Mouse (Mus musculus): ENCODE results near the gene Olfr554.
"Not testable (repeated sequence)": the region's sequence is repeated elsewhere in the genome, so short reads cannot be mapped to it uniquely, and the experiment has no call there.

The Olfr554 gene

GRCm38 (mm10) chr7:102638132-102638531, at the start of gene Olfr554:
Gene Olfr554, plus strand, starts transcription at chr7:102638432.
- no peak for DNase-seq (ENCODE audit: low spot score in 2 of 2)

- no peak for DNase-seq (ENCODE audit: low spot score in 2 of 2)
These were observed 46.4 kb upstream of the Olfr554 start, which contains the start of gene Olfr551 for GRCm38 (mm10) chr7:102591786-102592185. Gene Olfr551, minus strand, starts transcription at chr7:102591886.

- no peak for DNase-seq (ENCODE audit: low spot score in 2 of 2)
These were observed 40.7 kb upstream of the Olfr554 start, which contains the start of gene Olfr552 for GRCm38 (mm10) chr7:102597378-102598031. Gene Olfr552, plus strand, starts transcription at chr7:102597770.

GRCm38 (mm10) chr7:102618118-102618517, 20.1 kb upstream of the Olfr554 start, which contains the start of gene Olfr553:
Gene Olfr553, minus strand, starts transcription at chr7:102618218.
- DNase-seq (ENCODE audit: low spot score in 2 of 2): no peak

GRCm38 (mm10) chr7:102619608-102620007, 18.6 kb upstream of the Olfr554 start:
- DNase-seq (ENCODE audit: low spot score in 2 of 2): no peak

GRCm38 (mm10) chr7:102620368-102620767, 17.9 kb upstream of the Olfr554 start:
- DNase-seq (ENCODE audit: low spot score in 2 of 2): not testable (repeated sequence)

- peak; percentile 4 to 39 for DNase-seq (ENCODE audit: low spot score in 2 of 2)
These were observed 1.6 kb upstream of the Olfr554 start for GRCm38 (mm10) chr7:102636665-102637064.

- DNase-seq (ENCODE audit: low spot score in 2 of 2): not testable (repeated sequence)
These were observed 6.7 kb downstream of the Olfr554 start for GRCm38 (mm10) chr7:102644945-102645344.

- DNase-seq (ENCODE audit: low spot score in 2 of 2): no peak
These were observed 20.3 kb downstream of the Olfr554 start, which contains the start of gene Olfr555 for GRCm38 (mm10) chr7:102658523-102658922. Gene Olfr555, plus strand, starts transcription at chr7:102658823.

GRCm38 (mm10) chr7:102664599-102664998, 26.4 kb downstream of the Olfr554 start, which contains the start of gene Olfr556:
Gene Olfr556, plus strand, starts transcription at chr7:102664899.
- no peak for DNase-seq (ENCODE audit: low spot score in 2 of 2)

GRCm38 (mm10) chr7:102665378-102665777, 27.1 kb downstream of the Olfr554 start:
- peak in 1 of 2 experiments; percentile 11 for DNase-seq (ENCODE audit: low spot score in 2 of 2)

GRCm38 (mm10) chr7:102676225-102676624, 38.0 kb downstream of the Olfr554 start:
- DNase-seq (ENCODE audit: low spot score in 2 of 2): no peak

- DNase-seq (ENCODE audit: low spot score in 2 of 2): no peak
These were observed 43.7 kb downstream of the Olfr554 start for GRCm38 (mm10) chr7:102681916-102682315.

- DNase-seq (ENCODE audit: low spot score in 2 of 2): peak; percentile 88 to 93
These were observed 48.8 kb downstream of the Olfr554 start, which contains the start of gene Trim68 for GRCm38 (mm10) chr7:102686944-102687501. Gene Trim68, minus strand, starts transcription at chr7:102687327.
